Mouse (Mus musculus) kidney, postnatal 0 days (tissue): ENCODE results near the gene Itch. TPM values are rescaled to one million over a fixed set of nuclear protein-coding genes. Genes with fewer than 3 reads are reported as not detected.

Experiments used
- ATAC-seq: fragments of 200-750 bp; cut with Nextera tagmentation; replicated peaks from 2 replicates; pipeline ENCODE4 v1.8.0; 2017; ENCODE audit warnings: low read depth, moderate number of reproducible peaks, moderate TSS enrichment, moderate library complexity; ENCODE audit not compliant: low FRiP score
- DNase-seq: peaks from one replicate; pipeline ENCODE4 v3.0.0-alpha.2; 2016; ENCODE audit warnings: low spot score
- H3K27ac ChIP-seq: fragments of 300-500 bp; sonication (generic); 2 replicates; pipeline ENCODE4 v1.5.1; 2014; ENCODE audit warnings: mild to moderate bottlenecking
- H3K27me3 ChIP-seq: fragments of 300-500 bp; sonication (generic); 2 replicates; pipeline ENCODE4 v1.6.1; 2014; ENCODE audit warnings: low read length, mixed read lengths; ENCODE audit not compliant: insufficient read depth
- H3K36me3 ChIP-seq: fragments of 300-500 bp; sonication (generic); 2 replicates; pipeline ENCODE4 v1.6.1; 2014; ENCODE audit warnings: low read length, mixed read lengths; ENCODE audit not compliant: insufficient read depth
- H3K4me1 ChIP-seq: fragments of 300-500 bp; sonication (generic); replicated peaks from 2 replicates; pipeline ENCODE4 v1.6.1; 2014; ENCODE audit warnings: antibody characterized with exemption, low read length, mixed read lengths; ENCODE audit not compliant: insufficient read depth
- H3K4me2 ChIP-seq: fragments of 300-500 bp; sonication (generic); 2 replicates; pipeline ENCODE4 v1.6.1; 2014; ENCODE audit warnings: mild to moderate bottlenecking, low read length, moderate library complexity, mixed read lengths
- H3K4me3 ChIP-seq: fragments of 300-500 bp; sonication (generic); replicated peaks from 2 replicates; pipeline ENCODE4 v1.5.1; 2014; ENCODE audit warnings: low read depth, low read length
- H3K9ac ChIP-seq: fragments of 300-500 bp; sonication (generic); 2 replicates; pipeline ENCODE4 v1.6.1; 2014; ENCODE audit warnings: low read depth, low read length
- H3K9me3 ChIP-seq: fragments of 300-500 bp; sonication (generic); replicated peaks from 2 replicates; pipeline ENCODE4 v1.6.1; 2016; ENCODE audit warnings: low read length, inconsistent platforms, mixed read lengths
- CTCF ChIP-seq: IDR thresholded peaks from 2 replicates; pipeline ENCODE4 v1.5.1; 2016; ENCODE audit warnings: antibody characterized with exemption, low read depth, mild to moderate bottlenecking, moderate library complexity
- WGBS: fragments of 180-500 bp; shearing (Covaris S2); extraction: QIAGEN DNeasy Blood & Tissue Kit; methylation state at CpG from one replicate; pipeline ENCODE4 v1.1.7; 2014; 5-methylcytosine and 5-hydroxymethylcytosine counted together
- polyA plus RNA-seq: library from polyadenylated mRNA; unstranded; fragments of >200 nt; fragmentation: Nextera tagmentation; extraction: Ambion mirVana; gene quantifications from 2 replicates; pipeline ENCODE4 v1.2.1, GENCODE M21; 2015

Gene Itch
- polyA plus RNA-seq, 1 experiment from 2014 or later: 28.6 TPM

- peak within 1 kb of the TSS; percentile 87 for H3K9ac ChIP-seq
- H3K36me3 ChIP-seq: 0 out of 2 replicates have a peak, but pooled peaks cover 4% of the 10 kb centered on the region
- WGBS: 2% methylated on average over 47 of the region's 47 CpGs
- peak within 1 kb of the TSS; percentile 75 for H3K4me2 ChIP-seq
- H3K4me1 ChIP-seq: 0 out of 2 replicates have a peak, but pooled peaks cover 11% of the 10 kb centered on the region
- H3K27me3 ChIP-seq: no peaks in the 10 kb centered on the region
- H3K9me3 ChIP-seq: no peaks in the 10 kb centered on the region
- peak within 1 kb of the TSS; percentile 89 for H3K27ac ChIP-seq
- DNase-seq: peak; percentile 95
- ATAC-seq: peak; percentile 93
- TF ChIP-seq CTCF: no peak
- peak within 1 kb of the TSS; percentile 76 for H3K4me3 ChIP-seq
These were observed 142.9 kb downstream of the Itch start, which contains the start of gene Map1lc3a for GRCm38 (mm10) chr2:155276195-155276594. TSS of gene Map1lc3a (plus strand) at chr2:155276297.

Other genes starting within 250 kb of the Itch start
- gene Eif2s2, start 240.6 kb upstream of the Itch start, polyA plus RNA-seq: 107 and 109 TPM in 2 replicates
- 0.84 and 0.99 TPM in 2 replicates for gene Gm14226, start 115.2 kb upstream of the Itch start, polyA plus RNA-seq
- 47.2 and 52.1 TPM in 2 replicates for gene Ahcy, start 59.0 kb upstream of the Itch start, polyA plus RNA-seq
- 373 and 405 TPM in 2 replicates for gene Dynlrb1, start 103.0 kb downstream of the Itch start, polyA plus RNA-seq
- gene Map1lc3a, start 142.8 kb downstream of the Itch start, polyA plus RNA-seq: 176 and 185 TPM in 2 replicates
- gene Pigu, start 223.9 kb downstream of the Itch start, polyA plus RNA-seq: 51.9 and 55.5 TPM in 2 replicates
- gene Trp53inp2, start 247.6 kb downstream of the Itch start, polyA plus RNA-seq: 35.9 and 38.1 TPM in 2 replicates